Mouse (Mus musculus) mammary gland, adult 2 months (tissue): Measurements from ENCODE around the gene 4930524J08Rik. TPM values are rescaled to one million over a fixed set of nuclear protein-coding genes. Genes with fewer than 3 reads are reported as not detected.

Source experiments
- polyA plus RNA-seq: library from polyadenylated mRNA; depleted of rRNA; stranded (reverse); fragments of >200 nt; gene quantifications from 2 replicates; pipeline ENCODE4 v1.2.3, GENCODE M21; 2012; ENCODE audit warnings: low replicate concordance; rRNA removed

Gene 4930524J08Rik
- polyA plus RNA-seq, result 0.40 and 4.4 TPM in 2 replicates

DNA sequence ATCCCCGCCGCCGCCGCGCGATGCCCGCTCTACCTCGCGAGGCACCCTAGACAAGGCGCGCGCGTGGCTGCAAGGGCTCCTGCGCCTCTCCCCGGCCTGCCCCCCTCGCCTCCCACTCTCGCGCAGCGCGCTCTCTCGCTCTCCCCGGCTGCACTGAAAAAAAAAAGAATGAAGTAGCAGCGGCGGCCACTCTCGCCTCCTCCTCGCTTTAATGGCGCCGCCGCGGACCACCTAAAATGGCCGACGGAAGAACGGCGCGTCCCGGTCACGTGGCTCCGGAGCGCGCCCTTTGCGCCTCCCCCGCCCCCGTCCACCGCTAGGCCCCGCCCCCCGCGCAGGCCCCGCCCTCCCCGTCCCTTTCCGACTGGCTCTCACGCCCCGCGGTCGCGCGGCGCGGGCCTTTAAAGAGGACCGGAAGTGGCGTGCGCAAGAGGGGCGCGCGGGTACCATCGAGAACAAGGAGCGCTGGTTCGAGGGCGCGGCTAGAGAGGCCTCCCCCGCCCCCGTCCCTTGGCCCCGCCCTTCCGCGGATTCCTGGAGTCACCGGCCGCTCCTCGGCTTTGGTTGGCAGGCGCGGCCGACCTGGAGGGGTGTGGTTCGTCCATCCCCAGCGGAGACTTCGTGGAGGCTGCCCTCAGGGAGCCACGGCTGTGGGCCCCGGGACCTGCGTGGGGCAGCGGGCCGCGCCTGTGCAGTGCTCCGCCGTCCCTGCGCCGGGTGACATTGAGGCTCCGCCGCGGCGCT lies at the start of gene 4930524J08Rik, which contains the start of gene Hnrnpd:
TSS of gene 4930524J08Rik (plus strand) at position 363 of the 744 bp plus-strand sequence.
TSS of gene Hnrnpd (minus strand) at position 240 of the 744 bp plus-strand sequence.

Other genes with a start within 250 kb of the 4930524J08Rik start
- gene Rasgef1b, start 250.0 kb upstream of the 4930524J08Rik start, polyA plus RNA-seq, result 4.4 and 4.5 TPM in 2 replicates
- not detected in 2 replicates for gene Vamp9, start 72.8 kb upstream of the 4930524J08Rik start, polyA plus RNA-seq
- gene Hnrnpd, start 123 bp upstream of the 4930524J08Rik start, polyA plus RNA-seq, result 8.3 and 40.6 TPM in 2 replicates
- 59.1 and 62.9 TPM in 2 replicates for gene Hnrnpdl, start 60.6 kb downstream of the 4930524J08Rik start, polyA plus RNA-seq
- 21.6 and 34.7 TPM in 2 replicates for gene Enoph1, start 60.9 kb downstream of the 4930524J08Rik start, polyA plus RNA-seq
- 0.69 and 1.3 TPM in 2 replicates for gene Tmem150c, start 180.7 kb downstream of the 4930524J08Rik start, polyA plus RNA-seq